Mouse (Mus musculus) kidney, adult 9 months (tissue): ENCODE measurements at regions not wholly inside any gene's neighbourhood (a gene's known extent, or its start where the extent isn't known, plus 50 kb on each side); places are given as distances from the start of the nearest gene placed in this dataset.

Source experiments
- DNase-seq: peaks from one replicate; pipeline ENCODE4 v3.0.0; 2022

GRCm38 (mm10) chr8:36304809-36305208 is 539.2 kb downstream of the Gm19410 start:
- DNase-seq = no peak

GRCm38 (mm10) chr8:36306336-36306735 is 540.7 kb downstream of the Gm19410 start:
- no peak for DNase-seq

- no peak for DNase-seq
Observed at GRCm38 (mm10) chr8:36307496-36307895, 541.9 kb downstream of the Gm19410 start.

GRCm38 (mm10) chr8:36308056-36308455 is 542.5 kb downstream of the Gm19410 start:
- DNase-seq = peak; percentile 19

GRCm38 (mm10) chr8:36309326-36309725 is 543.7 kb downstream of the Gm19410 start:
- DNase-seq = no peak

- DNase-seq = no peak
Observed at GRCm38 (mm10) chr8:36309952-36310351, 544.4 kb downstream of the Gm19410 start.

GRCm38 (mm10) chr8:36311734-36312133 is 546.1 kb downstream of the Gm19410 start:
- no peak for DNase-seq

GRCm38 (mm10) chr8:36312963-36313362 is 547.4 kb downstream of the Gm19410 start:
- no peak for DNase-seq

GRCm38 (mm10) chr8:36318396-36318795 is 552.8 kb downstream of the Gm19410 start:
- no peak for DNase-seq

- no peak for DNase-seq
Observed at GRCm38 (mm10) chr8:36318884-36319283, 553.3 kb downstream of the Gm19410 start.

- peak; percentile 66 for DNase-seq
Observed at GRCm38 (mm10) chr8:36319314-36319959, 553.8 kb downstream of the Gm19410 start.

- DNase-seq = no peak
Observed at GRCm38 (mm10) chr8:36322125-36322524, 556.5 kb downstream of the Gm19410 start.

GRCm38 (mm10) chr8:36322578-36322977 is 557.0 kb downstream of the Gm19410 start:
- no peak for DNase-seq

- no peak for DNase-seq
Observed at GRCm38 (mm10) chr8:36338628-36339027, 573.0 kb downstream of the Gm19410 start.

- DNase-seq = no peak
Observed at GRCm38 (mm10) chr8:36339449-36339848, 573.9 kb downstream of the Gm19410 start.

- no peak for DNase-seq
Observed at GRCm38 (mm10) chr8:36340454-36340853, 574.9 kb downstream of the Gm19410 start.

GRCm38 (mm10) chr8:36341965-36342364 is 576.4 kb downstream of the Gm19410 start:
- DNase-seq = no peak

- DNase-seq = no peak
Observed at GRCm38 (mm10) chr8:36342650-36343049, 577.1 kb downstream of the Gm19410 start.

- DNase-seq = peak; percentile 94
Observed at GRCm38 (mm10) chr8:36346682-36347324, 581.2 kb downstream of the Gm19410 start.

GRCm38 (mm10) chr8:36348067-36348466 is 582.5 kb downstream of the Gm19410 start:
- DNase-seq = no peak

- DNase-seq = no peak
Observed at GRCm38 (mm10) chr8:36354926-36355325, 589.3 kb downstream of the Gm19410 start.

- no peak for DNase-seq
Observed at GRCm38 (mm10) chr8:36358998-36359397, 593.4 kb downstream of the Gm19410 start.

- DNase-seq = peak; percentile 82
Observed at GRCm38 (mm10) chr8:36361255-36361654, 595.7 kb downstream of the Gm19410 start.

- no peak for DNase-seq
Observed at GRCm38 (mm10) chr8:36361818-36362217, 596.2 kb downstream of the Gm19410 start.

- DNase-seq = no peak
Observed at GRCm38 (mm10) chr8:36363291-36363690, 597.7 kb downstream of the Gm19410 start.
